Mouse (Mus musculus): ENCODE measurements at regions not wholly inside any gene's neighbourhood (a gene's known extent, or its start where the extent isn't known, plus 50 kb on each side); places are given as distances from the start of the nearest gene placed in this dataset.

DNA sequence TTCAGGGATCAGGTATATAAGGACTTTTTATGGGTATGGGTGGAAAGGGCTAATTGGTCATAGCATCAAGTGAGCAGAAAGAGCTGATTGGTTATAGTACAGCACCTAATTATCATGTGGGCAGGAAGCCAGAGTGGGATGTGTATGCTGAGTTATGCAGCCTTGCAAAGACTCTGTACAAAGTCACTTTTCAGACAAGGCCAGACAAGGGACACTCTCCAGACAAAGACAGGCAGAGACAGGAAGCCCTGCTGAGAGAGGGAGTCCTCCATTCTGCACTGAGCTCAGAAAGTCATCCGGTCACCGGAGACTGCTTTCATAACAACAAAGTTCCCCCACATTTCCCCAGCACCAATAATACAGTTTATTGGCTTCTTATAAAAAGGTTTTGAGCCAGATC, 112.4 kb downstream of the Ppp4r2 start:
- no peak for TF ChIP-seq POLR2A (IDR thresholded peaks at IDR 0.05; ENCODE audit: borderline replicate concordance, insufficient read depth, low read length)
- no peak for TF ChIP-seq CTCF (IDR thresholded peaks at IDR 0.05; ENCODE audit: borderline replicate concordance, insufficient read depth, low read depth, low read length)
